Mouse (Mus musculus) E14TG2a.4 (cell line): ENCODE measurements around the gene Slc24a2.

Source experiments
- CTCF ChIP-seq: conservative IDR thresholded peaks from 2 replicates; pipeline ENCODE4 v1.5.1; 2014; ENCODE audit warnings: low read length
- POU5F1 ChIP-seq: IDR thresholded peaks from 2 replicates; pipeline ENCODE4 v1.6.1; 2014; ENCODE audit warnings: low read length, borderline replicate concordance

DNA sequence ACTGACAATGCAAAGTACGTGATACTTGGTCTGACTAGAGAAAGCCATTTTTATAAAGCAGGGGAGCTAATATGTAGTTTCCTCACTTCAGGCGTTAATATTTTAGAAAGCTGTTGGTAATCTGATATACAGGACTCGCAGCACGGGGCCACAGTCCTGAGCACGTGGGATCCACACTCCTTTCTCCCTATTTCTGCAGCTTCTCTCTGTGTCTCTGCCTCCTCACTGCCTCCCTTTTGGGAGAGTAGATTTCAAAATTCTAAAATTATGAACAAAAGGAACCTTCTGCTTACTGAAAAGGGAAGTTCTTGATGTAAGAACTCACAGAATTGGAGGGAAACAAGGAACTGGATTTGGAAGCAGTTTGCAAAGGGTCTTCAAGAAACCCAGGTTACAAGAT, 97.8 kb downstream of the Slc24a2 start:
- no peak for TF ChIP-seq CTCF
- TF ChIP-seq POU5F1, result no peak
